Mouse (Mus musculus) neutrophil, adult 5-6 weeks (primary cell): ENCODE measurements at regions not wholly inside any gene's neighbourhood (a gene's known extent, or its start where the extent isn't known, plus 50 kb on each side); places are given as distances from the start of the nearest gene placed in this dataset.

ENCODE experiments used
- ATAC-seq: fragments of 151-379, 151-347 bp; 2 replicates; pipeline ENCODE4 v1.8.0; 2017; ENCODE audit warnings: mild to moderate bottlenecking, moderate TSS enrichment; ENCODE audit not compliant: insufficient number of reproducible peaks, poor library complexity, low FRiP score, severe bottlenecking; ENCODE audit errors: extremely low read depth

- ATAC-seq, result no peak
Observed at GRCm38 (mm10) chr13:112018497-112019281, 209.9 kb upstream of the Map3k1 start.

GRCm38 (mm10) chr13:112019575-112019974 is 210.8 kb upstream of the Map3k1 start:
- no peak for ATAC-seq

GRCm38 (mm10) chr13:112023171-112023570 is 214.4 kb upstream of the Map3k1 start:
- no peak for ATAC-seq

- ATAC-seq, result no peak
Observed at GRCm38 (mm10) chr13:112024667-112025585, 216.1 kb upstream of the Map3k1 start.

- ATAC-seq, result no peak
Observed at GRCm38 (mm10) chr13:112025586-112025950, 216.8 kb upstream of the Map3k1 start.

GRCm38 (mm10) chr13:112027736-112028135 is 218.9 kb upstream of the Map3k1 start:
- no peak for ATAC-seq

- no peak for ATAC-seq
Observed at GRCm38 (mm10) chr13:112031061-112031460, 222.3 kb upstream of the Map3k1 start.

- no peak for ATAC-seq
Observed at GRCm38 (mm10) chr13:112031631-112032320, 223.0 kb upstream of the Map3k1 start.

GRCm38 (mm10) chr13:112037731-112038380 is 229.1 kb upstream of the Map3k1 start:
- ATAC-seq, result no peak

GRCm38 (mm10) chr13:112038556-112039304 is 229.9 kb upstream of the Map3k1 start:
- no peak for ATAC-seq

- no peak for ATAC-seq
Observed at GRCm38 (mm10) chr13:112039422-112040145, 230.8 kb upstream of the Map3k1 start.

GRCm38 (mm10) chr13:112043524-112044246 is 234.9 kb upstream of the Map3k1 start:
- no peak for ATAC-seq

GRCm38 (mm10) chr13:112044372-112044771 is 235.6 kb upstream of the Map3k1 start:
- ATAC-seq, result no peak

- ATAC-seq, result no peak
Observed at GRCm38 (mm10) chr13:112046247-112047211, 237.7 kb upstream of the Map3k1 start.

GRCm38 (mm10) chr13:112047408-112047807 is 238.6 kb upstream of the Map3k1 start:
- ATAC-seq, result no peak

- ATAC-seq, result no peak
Observed at GRCm38 (mm10) chr13:112047874-112048273, 239.1 kb upstream of the Map3k1 start.
